Mouse (Mus musculus) kidney, adult 11 months (tissue): ENCODE results near the gene Rft1.

Source experiments
- DNase-seq: peaks from one replicate; pipeline ENCODE4 v3.0.0; 2022

Gene Rft1

DNA sequence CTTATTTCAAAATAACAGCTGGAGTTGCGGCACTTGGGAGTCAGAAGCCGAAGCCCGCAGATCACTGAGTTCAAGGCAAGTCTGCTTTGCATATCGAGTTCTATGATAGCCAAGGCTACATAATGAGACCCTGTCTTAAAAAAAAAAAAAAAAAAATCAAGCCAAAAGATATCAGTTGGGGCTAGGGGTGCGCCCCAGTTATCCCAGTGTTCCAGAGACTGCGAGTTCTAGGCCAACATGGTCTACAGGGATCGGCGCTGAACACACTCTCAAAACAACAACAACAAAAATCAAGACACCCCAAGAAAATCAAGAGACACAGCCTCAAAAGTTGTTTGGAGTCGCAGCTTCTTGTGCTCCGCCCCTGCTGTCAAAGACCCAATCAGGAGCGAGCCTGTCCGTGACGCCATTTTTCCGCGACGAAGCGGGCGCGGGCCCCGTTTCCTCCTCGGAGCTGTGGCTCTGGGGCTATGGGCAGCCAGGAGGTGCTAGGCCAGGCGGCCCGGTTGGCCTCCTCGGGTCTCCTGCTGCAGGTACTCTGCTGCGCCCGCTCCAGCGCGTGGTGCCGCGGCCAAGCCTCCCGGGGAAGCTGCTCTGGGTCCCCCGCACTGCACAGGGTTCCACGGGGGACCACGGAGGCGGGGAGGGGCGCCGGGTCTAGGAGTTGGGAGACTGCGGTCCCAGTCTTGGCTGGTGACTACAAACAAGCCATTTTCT, at the start of gene Rft1:
TSS of gene Rft1 (plus strand) at position 418 of the 717 bp plus-strand sequence.
- peak; percentile 95 for DNase-seq

DNA sequence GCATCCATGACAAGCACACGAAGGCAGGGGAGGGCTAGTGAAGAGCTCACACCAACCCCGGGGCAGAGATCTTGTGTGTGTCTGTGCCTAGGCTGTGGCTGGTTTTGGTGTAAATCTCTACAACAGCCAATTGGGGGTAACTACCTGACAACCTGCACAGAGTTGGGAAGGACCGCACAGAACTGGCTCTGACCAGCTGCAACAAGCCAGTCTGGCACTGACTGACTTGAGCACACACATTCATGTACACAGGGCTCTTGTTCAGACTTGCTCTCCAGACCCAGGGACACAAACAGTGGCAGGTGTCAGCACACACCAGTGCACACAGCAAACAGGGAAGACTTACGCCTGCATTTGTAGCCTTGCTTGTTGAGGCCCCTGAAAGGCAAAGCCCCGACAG, 47.3 kb upstream of the Rft1 start:
- DNase-seq, result no peak

DNA sequence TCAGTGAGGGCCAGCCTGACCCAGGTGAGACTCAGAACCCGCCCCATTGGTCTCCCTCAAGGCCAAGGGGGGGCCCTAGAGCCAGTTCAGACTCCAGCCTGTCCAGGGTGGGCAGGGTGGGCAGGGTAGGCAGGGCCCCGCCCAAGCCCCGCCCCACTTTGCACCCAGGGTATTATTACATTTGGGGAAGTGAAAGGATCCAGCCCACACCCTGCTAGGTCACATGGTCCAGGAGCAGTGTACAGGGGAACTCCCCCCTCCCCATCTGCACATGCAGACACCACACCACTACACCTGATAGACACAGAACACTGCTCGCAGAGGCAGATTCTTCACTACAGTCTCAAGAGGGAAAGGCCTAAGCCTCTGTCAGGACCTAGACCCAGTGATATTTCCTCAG, 46.5 kb upstream of the Rft1 start:
- no peak for DNase-seq

DNA sequence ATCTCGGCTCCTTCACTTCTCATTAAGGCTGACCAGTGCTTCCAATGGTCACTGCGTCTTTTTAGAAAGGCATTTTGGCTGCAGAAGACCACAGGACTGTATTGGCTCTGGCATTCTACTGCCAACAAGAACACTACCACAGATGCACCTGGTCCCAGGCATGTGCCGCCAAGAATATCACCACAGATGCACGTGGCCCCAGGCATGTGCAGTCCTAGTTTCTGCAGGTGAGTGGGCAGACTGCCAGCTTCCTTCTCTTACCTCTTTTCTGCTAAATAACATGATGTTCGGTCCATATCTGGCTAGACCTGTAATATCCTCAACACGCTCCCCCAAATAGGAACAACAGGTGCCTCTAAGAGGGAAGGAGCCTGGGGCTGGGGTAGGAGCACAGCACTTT, 46.0 kb upstream of the Rft1 start:
- DNase-seq, result no peak

DNA sequence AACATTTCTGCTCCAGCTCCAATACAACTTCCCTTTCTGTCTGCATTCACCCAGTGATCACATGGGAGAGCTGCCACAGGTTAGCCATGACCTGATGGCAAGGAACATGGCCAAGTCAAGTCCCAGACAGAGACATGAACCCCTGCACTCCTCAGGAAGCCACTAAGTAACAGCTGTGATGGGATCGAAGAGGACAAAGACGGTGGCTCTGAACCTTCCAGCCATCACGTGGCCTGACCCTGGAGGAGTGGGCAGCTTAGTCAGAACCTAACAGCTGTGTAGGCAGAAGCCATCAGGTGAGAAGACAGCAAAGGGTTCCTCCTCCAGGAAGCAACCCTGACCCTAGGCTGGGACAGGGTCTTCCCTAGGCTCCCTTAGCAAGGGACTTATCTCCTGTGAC, 44.7 kb upstream of the Rft1 start:
- no peak for DNase-seq

DNA sequence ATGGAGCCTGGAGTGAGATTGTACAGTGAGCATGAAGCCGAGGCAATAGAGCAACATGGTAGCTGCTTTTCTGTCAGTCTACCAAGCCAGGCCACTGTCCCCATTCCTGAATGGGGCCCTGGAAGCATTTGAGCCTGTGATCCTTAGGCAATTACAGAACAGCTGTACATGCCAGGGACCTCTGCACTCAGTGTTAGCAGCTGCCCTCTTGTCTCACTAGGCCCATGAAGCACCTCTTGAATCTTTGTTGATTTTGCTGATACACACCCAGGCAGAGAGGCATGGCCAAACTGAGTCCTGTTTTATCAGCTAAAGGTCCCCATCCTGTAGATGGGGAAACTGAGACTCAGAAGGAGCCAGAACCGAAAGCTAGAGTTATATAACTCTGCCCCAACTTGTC, 43.9 kb upstream of the Rft1 start:
- DNase-seq, result no peak

DNA sequence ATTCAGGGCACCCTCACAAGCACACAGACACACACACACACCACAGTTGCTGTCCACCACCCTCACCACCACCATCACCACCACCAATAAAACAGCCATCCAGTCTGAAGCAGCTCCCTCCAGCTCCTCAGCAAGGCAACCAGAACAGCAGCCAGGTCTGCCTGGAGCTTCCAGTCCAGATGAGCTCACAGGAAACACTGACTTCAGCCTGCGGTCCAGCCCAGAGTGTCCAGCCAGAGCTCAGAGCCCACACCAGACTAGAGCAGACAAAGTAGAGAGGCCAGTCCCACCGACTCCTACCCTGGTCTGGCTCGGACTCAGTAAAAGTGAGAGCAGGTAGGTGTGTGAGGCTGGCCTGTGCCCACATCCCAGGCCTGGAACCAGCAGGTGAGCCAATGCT, 43.2 kb upstream of the Rft1 start:
- no peak for DNase-seq

DNA sequence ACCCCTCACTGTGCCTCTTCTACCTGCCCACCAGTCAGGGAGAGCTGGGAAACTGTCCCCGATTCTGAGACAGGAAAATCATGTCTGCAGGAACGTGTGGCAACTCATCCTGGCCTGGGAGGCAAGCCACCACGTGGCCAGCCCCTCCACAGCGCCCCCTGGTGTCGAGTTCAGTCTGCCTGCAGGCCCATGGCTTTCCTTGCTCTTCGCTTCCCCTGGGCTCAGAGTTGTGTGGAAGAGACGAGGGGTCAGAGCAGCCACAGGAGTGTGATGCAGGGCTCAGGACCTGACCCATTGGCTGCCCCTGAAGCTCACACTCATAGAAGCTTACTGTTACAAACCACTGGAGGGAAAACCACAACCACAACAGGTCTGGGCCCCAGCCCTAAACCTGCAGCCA, 41.6 kb upstream of the Rft1 start:
- no peak for DNase-seq

DNA sequence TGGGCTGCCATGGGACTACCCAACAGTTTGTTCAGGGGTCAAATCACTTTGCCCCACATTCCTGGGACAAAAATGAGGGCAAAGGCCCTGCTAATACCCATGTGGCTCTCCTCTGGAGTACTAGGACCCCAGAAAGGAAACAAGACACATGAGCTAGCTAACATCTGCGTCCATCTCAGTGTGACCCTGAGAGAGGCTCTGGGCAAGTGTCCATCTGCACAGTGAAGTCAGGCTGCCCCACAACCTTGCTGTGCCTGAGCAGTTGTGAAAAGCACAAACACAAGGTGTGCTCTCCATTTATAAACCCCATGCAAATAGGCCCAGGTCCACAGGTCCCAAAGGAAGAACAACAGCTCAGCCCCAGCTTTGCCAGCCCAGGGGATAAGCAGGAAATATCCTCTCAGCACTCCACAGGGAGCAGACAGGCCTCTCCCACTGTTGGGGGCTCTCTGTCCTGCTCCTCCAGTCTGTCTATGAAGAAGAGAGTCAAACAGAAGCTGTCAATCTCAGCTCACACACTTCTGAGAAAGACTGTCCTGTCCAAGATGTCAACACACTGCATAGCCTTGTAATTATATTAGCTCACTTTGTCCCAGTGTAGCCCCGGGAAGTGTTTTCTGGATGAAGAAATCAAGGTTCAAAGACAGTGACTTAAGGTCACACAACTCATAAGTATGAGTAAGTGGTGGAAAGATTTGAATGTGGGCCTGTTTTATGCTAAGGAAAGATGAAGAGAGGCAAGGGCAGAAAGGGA, 41.0 kb upstream of the Rft1 start:
- DNase-seq, result no peak

DNA sequence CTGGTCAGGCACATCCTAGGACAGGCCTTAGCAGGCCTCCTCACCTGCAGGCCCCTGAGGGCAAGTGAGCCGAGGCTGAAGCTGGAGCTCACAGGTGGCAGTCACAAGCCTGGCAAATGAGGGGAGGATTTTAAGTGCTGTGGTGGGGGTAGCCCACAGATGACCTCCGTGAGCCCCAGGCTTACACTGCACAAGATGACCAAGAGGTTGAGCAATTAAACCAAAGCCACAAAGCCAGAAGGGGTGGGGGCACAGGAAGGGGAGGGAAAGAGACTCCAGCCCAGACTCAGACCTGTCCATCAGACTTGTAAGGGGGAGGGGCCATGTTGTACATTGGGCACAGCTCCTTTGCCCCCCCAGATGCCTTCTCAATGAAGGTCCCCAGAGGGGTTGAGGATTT, 37.4 kb upstream of the Rft1 start:
- no peak for DNase-seq

DNA sequence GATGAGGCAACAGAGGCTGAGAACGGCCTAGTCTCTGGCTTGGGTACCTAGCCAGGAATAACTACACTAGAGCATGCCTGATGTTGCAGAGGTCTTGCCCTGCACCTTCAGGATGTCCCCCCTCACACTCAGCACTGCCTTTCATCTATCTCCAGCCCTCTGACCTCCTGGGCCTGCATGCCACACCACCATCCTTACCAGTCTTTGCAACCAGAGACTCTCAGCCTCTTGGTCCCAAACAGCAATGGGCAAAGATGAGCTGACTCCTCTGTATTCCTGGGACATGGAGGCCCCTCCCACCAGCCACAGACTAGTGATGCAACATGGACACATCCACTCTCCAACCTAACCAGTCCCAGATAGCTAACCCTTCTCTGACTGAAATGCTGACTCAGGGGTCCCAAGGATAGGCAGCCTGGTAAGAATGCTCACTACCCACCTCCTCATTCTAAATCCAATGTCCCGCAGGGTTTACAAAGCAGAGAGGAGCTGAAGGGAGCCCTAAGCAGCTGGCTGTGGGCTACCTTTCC, 35.3 kb upstream of the Rft1 start:
- DNase-seq, result no peak

DNA sequence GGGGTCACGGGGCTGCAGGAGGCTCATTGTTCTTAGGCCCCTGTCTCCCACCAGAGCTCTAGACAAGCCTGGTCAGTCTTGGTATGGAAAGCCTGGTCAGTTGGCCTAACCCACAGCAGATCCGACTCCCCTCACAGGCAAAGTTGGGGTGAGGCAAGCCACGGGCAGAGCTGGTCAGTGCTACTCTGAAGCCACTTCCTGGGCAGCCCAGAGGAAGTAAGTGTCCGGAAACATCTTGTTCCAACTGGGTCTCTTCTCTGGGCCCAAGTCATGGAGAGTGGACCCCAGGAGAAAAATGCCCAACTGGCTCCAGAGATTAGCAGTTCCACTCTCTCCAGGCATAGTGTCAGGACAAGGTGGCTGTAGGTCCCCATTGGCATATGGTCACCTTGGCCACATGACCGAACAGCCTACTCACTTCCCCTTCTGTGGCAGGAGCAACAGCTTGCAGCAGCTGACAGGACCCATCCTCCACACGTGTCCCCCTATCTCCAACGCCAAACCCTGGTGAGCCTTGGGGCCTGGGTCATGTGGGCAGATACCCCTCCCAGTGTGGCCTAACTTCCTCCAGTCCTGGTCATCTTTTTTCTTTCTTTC, 34.1 kb upstream of the Rft1 start:
- DNase-seq, result no peak

DNA sequence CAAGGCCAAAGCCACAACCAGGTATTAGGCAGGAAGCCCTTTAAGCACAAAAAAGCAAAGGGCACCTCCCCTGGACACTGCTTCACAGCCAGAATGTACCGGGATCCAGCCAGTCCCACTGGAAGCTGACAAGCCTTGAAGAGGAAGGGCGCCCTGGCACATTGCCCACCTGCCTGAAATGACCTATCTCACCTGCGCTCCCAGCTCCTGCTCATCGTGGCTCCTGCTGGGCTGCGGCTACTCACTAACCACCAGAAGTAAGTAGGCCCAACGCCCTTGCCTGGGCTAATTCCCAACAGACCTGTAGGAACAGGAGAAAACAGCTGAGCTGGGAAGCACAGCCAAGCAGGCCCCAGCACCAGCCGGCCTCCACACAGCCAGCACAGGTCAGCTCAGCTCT, 32.0 kb upstream of the Rft1 start:
- peak; percentile 86 for DNase-seq

DNA sequence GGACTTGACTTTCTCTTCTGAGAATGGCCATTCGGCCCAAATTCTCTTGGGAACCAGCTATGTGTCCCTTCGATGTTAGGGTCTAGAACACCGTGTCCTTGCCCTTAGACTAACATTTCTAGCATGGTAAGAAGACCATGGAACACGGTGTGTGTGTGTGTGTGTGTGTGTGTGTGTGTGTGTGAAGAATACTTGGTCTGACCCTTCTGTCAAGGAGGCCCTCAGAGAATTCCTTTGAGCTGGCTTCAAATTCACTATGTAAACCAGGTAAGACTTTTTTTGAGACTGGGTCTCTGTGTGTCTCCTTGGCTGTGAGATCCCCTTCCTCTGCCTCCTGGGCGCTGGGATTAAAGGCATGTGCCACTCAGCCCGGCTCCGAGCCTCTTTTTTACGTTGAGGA, 31.6 kb upstream of the Rft1 start:
- DNase-seq, result no peak

DNA sequence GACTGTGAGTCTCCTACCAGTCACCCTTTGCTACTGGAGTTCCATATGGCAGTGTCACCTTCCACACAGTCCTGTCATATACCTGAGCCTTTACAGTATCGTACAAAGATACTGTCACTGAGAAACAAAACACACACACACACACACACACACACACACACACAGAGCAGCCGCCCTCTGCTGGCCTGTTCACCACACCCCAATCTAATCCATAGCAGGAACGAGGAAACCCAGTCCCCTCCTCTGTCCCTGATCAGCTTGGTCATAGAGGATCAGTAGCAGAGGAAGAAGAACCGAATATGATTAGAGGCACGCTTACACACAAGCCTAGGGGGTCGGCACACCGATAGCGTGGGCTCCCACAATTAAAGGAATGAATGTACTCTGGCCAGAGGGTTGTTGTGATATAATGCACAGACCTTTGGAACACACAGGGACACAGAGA, 29.9 kb upstream of the Rft1 start:
- no peak for DNase-seq

DNA sequence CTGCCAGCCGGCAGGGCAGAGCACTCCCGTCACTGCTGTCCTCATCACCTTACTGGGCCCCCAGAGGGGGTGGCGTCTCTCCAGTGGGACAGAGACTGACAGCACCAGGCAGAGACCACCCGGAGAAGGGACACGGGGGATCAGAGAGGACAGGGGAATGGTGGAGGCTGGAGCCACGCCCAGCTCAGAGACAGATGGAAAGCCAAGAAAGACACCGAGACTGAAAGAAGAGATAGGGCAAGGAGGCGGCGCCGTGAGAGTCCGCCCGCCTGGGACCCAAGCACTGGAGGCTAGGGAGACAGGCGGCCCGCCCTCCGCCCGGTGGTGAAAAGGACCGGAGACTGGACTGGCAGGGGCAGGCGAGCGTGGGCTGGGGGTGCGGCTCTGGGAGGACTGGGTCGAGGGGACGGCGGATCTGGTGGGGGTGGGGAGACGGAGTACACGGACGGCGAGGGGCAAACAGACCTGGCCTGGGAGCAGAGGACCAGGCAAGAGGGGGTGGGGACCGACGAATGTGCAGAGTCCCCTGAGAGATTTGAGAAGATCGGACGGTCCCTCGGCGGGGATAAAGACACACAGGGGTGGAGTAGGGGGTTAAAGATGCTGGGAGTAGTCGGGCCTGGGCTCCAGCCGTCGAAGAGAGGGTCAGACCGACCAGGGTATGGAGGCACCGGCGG, 28.9 kb upstream of the Rft1 start:
- DNase-seq, result peak; percentile 56

DNA sequence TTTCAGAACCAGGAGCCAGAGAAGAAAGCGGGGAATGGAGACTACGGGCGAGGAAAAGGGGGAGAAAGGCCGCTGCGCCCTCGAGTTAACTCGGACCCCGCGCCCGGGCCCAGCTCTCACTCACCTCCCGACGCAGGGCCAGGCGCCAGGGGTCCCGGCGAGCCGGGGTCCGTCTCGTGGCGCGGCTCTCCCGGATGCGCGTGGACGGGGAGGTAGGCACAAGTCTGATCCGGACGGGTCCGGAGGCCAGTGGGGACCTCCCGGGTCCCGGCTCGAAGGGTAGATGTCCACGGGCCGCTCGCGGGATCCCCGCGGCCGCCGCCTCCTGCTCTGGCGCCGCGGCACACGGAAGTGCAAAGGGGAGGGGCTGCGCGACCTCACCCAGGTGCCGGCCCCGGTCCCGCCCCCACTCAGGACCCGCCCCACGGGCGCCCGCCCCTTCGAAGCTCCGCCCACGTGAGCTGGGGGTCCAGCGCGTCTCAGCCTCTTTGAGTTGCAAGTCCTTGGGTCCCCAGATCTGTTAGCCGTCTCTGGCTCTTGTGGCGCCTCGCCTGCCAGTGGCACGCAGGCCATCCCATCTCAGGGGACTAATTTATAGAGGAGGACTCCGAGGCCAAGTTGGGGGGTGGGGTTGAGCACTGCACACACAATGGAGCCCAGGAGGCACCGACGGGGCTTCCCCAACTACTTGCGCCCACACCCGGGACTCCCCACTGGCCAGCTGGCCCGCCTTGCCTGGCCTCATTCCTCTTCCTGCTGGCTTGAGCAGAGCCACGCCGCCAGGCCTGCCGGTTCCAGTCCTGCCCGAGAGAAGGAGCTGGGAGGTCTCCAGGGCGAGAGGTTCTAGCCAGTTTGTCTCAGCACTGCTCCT, 28.1 kb upstream of the Rft1 start, which contains the start of gene Prkcd:
TSS of gene Prkcd (minus strand) at position 355 of the 871 bp plus-strand sequence.
- DNase-seq, result peak; percentile 86

DNA sequence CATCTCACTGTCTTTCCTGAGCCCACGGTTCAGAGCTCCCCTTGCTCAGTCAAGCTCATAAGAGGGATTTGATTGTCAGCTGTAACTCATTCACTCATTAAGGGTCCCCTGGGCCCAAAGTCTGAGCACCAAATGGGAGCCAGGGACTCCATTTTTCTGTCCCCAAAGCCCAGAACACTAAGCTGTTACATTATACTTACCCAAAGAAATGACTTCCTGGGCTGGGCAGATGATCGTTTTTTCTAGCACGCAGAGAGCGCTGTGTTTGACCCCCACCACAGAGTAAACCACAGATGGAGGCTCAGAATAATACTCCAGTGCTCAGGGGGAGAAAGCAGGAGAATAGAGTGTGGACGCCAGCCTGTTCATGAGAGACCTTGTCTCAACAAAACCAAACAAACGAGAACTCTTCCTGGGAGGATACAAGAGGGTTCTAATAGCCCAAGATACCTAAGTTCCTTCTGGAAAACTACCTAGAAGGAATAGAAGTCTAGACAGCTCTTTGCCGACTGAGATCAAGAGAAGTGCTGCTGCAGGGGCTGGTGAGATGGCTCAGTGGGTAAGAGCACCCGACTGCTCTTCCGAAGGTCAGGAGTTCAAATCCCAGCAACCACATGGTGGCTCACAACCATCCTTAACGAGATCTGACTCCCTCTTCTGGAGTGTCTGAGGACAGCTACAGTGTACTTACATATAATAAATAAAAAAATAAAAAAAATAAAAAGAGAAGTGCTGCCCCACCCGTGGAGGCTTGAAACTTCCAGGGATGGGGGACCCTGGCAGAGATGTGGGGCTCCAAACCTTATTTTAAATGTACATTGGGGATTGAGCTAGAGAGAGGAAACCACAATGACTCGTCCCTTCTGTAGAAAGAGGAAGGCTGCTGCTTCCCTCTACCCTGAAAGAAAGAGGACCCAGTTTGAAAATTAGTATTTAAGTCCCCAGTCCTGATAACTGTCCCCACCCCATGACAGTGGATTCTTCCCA, 27.1 kb upstream of the Rft1 start:
- no peak for DNase-seq

DNA sequence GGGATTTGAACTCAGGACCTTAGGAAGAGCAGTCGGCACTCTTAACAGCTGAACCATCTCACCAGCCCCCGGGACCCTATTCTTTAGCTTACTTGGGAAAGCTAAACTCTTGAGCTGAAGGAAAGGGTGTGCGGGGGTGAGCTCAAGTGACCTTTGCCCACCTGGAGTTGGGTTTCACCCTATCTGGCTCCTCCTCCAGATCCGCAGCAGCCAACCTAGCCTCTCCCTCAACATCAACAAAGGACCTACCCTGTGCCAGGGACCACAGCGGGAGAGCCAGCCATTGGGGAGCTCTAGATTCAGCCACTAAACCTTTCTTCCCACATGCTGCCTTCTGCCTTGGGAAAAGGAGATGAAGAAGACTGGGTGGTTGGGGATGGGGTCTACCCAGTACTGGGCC, 25.9 kb upstream of the Rft1 start:
- no peak for DNase-seq

DNA sequence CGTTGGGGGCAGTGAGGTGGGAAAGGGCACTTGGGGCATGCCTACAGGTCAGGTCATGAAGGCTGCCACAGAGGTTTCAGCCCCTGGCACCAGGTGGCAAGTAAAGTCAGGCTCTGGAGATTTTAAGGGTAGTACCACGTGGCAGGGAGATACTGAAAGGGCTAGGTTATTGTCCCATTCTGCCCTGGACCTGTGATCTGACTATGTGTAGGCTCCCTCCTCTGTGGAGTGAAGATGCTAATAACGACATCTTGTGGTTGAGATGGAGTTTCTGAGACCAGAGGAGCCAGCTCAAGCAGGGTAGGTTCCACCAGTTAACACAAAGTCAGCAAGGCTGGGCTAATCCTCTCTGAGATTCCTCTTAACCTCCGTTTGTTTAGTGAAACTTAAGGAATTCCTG, 24.3 kb upstream of the Rft1 start:
- DNase-seq, result no peak
